Mouse (Mus musculus) CD4-positive, CD25-positive, alpha-beta regulatory T cell (primary cell): Measurements from ENCODE around the gene Ccl28. TPM values are rescaled to one million over a fixed set of nuclear protein-coding genes. Genes with fewer than 3 reads are reported as not detected.

Experiments used
- polyA plus RNA-seq: library from polyadenylated mRNA; unstranded; fragments of 100-300 nt; shearing (Covaris generic); gene quantifications from one replicate; pipeline ENCODE4 v1.2.1, GENCODE M21; 2017

The Ccl28 gene
- 0.07 TPM for polyA plus RNA-seq

DNA sequence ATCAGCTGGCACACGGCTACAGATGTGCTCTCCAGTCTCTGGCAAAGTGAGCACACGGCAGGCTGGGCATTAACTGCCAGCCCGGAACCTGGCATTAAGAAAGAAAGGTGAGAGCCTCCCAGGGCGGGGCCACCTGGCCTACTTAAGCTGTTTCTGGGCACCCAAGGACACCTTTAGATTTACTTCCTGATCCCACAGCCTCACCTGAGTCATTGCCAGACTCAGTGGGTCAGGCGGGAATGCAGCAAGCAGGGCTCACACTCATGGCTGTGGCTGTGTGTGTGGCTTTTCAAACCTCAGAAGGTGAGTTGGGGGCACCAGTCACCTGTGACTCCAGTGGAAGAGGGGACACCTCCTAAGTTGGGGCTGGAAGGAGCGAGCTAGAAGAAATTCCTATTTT lies at the start of gene Ccl28:
Gene Ccl28, plus strand, starts transcription at position 186 of the 400 bp plus-strand sequence.

DNA sequence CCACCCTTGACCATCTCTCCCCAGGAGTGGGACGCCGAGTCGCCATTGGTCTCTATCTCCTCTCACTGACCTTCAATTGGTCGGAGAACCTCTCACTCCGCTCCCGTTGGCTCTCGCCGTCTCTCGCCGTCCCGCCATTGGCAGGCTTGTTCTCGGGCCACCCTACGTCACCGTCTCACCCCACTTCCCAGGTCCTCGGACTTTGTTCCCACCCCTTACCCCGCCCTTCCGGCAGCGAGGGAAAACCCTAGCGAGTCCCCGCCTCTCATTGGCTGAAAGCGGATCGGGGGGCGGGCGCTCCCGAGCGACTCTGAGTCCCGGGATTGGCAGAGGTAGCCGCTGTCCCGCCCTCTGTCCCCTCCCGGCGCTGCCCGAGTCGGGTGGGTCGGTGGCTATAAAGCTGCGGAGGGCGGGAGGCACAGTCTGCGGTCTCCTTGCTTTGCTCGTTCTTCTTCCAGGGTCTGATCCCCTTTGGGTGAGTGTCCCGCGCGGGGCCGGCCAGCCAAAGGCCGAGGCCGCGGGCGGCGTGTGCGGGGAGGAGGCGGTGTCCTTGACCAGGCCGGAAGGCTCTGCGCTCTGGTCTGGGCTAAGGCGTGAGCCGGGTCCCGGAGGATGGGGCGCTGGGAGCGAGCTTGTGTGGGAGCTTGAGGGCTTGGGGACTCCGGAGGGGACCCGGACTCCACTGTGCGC lies 66.6 kb downstream of the Ccl28 start, which contains the start of gene Hmgcs1:
Gene Hmgcs1, plus strand, starts transcription at position 341 of the 690 bp plus-strand sequence.

Other genes starting within 250 kb of the Ccl28 start
- 13.7 TPM for gene Paip1, start 195.2 kb upstream of the Ccl28 start, polyA plus RNA-seq
- gene 4833420G17Rik, start 161.1 kb upstream of the Ccl28 start, polyA plus RNA-seq, result 103 TPM
- 2.0 TPM for gene Tmem267, start 135.8 kb upstream of the Ccl28 start, polyA plus RNA-seq
- gene 3110070M22Rik, start 135.4 kb upstream of the Ccl28 start, polyA plus RNA-seq, result 1.1 TPM
- gene Hmgcs1, start 66.6 kb downstream of the Ccl28 start, polyA plus RNA-seq, result 39.7 TPM
- gene Nim1k, start 132.1 kb downstream of the Ccl28 start, polyA plus RNA-seq, result 1.1 TPM
- 31.5 TPM for gene Zfp131, start 167.1 kb downstream of the Ccl28 start, polyA plus RNA-seq
- gene AF067063, start 206.4 kb downstream of the Ccl28 start, polyA plus RNA-seq, result not detected
- gene D13Ertd608e, start 212.2 kb downstream of the Ccl28 start, polyA plus RNA-seq, result not detected